Mouse (Mus musculus) monocyte, adult 2 months (primary cell): Measurements from ENCODE around the gene Amz2.
A peak's percentile ranks its signal among the peaks of the same experiment; 100 is the strongest.

Source experiments
- DNase-seq, 2 experiments: peaks; one replicate each; pipeline ENCODE4 v3.0.0; 2022; ENCODE audit warnings: low spot score in 2 of 2, low read depth in 1 of 2

Amz2 gene

DNA sequence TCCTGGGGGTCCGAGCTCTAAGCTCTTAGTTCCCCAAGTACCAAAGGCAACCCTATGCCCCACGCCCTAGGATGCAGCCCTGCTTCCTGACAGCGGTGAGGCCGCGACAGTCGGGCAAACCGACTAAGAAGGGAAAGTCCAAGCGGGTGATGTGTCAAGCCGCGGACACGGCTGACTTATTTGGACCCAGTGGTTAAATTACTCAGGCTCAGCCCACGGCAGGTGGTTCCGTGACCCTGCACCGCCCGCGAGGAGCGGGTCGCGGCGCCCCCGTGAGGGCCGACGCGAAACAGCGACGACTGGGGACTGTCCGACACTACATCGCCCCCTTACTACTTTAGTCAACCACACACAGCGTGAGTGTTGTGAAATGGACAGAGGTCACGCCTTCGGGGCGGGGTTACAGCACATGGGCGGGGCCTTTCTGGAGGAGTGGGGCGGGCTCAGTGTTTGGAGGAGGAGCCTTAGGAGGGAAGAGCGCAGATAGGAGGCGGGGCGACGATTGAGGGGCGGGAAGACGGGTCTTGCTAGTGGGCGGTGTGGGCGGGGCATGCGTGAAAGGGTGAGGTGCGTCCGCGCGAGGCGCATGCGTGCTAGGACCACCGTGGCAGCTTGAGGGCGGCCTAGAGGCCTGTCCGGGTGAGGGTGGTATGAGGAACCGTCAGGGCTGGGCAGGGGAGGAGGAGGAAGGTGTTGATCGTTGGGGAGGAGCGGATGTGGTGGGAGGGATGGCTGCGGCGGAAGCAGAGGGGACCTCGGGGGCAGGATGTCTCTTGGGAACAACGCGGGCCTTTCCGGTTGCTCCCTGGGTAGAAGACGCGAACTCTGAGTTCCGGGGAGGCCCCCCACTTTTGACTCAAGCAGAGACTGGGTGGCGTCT is at the start of gene Amz2:
TSS of gene Amz2 (plus strand) at position 555 of the 880 bp plus-strand sequence.
- DNase-seq = peak; percentile 96 to 100

DNA sequence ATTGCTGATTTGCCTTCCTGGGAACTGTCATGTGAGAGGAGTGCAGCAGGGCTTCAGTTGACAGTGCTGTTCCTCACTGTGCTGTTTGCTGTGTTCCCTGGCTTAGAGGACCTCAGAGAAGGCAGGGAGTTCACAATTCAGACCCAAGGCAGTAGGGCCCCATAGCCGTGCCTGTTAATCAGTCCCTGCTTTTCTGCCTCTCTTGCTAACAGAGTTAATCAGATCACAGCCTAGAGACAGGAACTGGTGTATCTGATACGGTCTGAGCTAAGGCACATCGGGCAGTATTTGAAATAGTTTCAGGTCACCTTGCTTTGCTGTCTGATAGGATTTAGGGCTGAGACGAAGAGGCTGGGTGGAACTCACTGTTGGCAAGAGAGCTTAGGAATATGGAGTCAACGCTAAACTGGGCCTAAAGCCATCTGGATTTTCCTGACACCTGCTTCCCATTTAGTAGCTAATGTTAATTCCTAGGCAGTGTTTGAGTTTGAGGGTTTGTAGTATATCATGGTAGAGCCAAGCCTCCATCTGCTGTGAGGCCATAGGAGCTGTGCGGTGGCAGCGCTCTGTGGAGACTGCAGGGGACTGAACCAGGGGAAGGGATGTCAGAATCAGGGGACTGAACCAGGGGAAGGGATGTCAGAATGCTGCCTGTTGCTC is 49.1 kb upstream of the Amz2 start:
- DNase-seq = no peak

DNA sequence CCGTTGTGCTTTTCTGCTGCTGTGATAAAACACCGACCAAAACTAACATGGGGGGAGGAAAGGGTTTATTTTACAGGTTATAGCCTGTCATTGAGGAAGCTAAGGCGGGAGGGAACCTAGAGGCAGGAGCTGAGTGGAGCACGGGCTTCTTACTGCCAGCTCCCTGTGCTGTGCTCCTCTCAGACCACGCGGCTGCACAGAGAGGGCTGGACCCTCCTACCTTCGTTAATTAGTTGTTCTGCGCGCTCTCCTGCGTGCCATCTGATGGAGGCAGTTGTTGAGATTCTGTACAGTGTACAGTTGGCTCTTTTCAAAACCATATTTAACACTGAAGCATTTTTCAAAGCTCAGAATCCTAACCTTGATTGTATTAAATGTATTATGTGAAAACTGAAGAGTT is 48.3 kb upstream of the Amz2 start:
- DNase-seq = no peak

DNA sequence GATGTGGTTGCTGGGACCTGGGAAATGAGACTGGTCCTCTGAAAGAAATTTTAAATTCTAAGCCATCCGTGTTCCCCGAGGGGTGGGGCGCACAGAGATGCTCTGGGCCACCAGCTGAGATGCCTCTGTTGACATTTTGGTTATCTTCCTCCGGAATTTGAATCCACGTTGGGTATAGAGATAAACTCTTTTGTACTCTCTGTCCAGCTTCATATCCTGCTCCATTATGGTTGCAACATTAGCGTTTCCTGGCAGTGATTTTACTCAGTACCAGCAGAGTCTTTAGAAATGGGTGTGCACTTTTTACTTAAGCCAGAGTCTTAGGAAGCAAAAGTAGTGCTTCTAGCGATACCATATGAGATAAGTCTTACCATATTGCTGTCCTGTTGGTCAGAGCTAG is 47.7 kb upstream of the Amz2 start:
- DNase-seq = no peak

DNA sequence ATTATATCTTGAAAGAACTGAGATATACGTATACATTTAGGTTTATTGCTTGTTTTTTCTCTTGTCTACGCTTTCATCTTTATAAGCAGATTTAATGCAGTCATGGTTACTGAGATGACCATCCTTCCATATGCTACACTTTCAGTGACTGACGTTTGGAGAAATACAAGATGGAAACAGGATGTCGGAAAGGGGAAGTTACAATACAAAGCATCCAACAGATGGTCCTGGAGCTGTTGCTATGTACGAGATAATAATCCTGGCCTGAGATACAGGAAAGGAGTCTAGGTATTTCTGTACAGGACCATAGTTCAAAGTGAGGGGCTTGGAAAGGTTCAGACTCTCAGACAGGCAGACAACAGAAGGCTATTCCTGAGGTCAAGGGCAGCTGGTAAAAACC is 45.1 kb upstream of the Amz2 start:
- no peak for DNase-seq

DNA sequence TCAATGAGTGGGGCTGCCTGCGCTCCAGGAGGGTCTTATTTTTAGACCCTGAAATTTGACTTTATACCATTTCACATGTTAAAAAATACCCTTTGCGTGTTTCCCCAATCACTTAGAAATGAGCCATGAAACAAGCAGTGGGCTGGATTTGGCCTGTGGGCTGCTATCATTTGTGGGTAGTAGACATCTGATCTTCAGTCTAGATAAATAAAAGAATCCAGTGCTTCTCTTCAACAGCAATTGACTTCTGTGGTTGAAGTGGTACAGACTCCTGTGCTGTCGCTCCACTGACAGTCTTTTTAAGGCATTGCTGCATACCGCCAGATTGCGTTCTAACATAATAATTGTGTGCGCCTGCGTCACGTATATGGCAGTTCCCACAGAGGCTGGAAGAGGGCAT is 40.5 kb upstream of the Amz2 start:
- no peak for DNase-seq

DNA sequence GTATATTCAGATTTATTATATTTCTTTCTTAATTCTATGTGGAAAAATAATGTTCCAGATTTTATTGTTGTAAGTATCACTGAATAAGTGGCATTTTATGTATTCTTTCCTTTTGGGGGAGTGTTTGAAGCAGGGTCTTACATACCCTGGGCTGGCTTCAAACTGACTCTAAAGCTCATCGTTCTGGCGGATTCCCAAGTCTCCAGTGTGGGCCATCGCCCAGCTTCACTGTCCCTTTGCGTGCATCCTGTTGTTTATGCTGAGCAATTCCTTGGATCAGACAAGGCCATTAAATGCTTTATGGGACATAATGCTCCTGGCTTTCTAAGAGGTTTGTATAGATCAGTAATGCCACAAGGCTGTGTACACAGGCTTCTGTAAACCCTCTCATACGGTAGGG is 36.7 kb upstream of the Amz2 start:
- DNase-seq = no peak

DNA sequence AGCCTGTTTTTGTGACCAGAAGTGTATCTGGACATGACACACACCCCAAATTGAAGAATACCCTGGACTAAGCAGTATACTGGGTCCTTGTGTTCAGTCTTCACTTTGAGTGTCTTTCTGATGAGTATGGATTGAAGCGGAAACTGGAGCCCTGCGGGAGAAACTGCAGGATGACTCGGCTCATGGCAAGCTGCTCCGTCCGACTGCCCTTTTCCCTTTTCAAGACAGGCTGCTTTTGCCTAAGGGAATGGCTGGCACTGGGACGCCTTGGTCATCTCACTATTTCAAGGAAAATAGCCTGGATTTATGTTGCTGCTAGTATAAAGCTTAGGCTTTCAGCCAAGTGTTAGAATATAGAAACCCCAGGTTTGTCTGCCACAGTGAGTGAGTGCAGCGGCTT is 34.5 kb upstream of the Amz2 start:
- no peak for DNase-seq

DNA sequence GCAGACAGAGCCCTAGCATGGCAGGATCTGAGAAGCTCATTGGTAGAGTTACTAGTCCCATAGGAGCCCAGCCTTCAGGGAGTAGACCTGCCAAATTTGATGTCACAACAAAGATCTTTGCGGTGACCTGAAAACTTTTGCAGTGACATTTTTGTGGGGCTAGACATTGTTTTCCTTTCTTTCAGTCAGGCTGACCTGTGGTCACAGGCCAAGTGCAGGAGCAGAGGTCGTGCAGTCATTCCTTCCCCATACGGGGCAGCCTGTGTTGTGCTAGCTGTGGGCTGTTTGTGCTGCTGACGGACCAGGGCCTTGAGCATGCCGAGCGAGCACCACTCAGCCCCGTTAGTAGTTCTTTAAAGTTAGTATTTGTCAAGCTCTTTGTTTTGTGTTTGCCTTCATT is 34.0 kb upstream of the Amz2 start:
- DNase-seq = no peak

DNA sequence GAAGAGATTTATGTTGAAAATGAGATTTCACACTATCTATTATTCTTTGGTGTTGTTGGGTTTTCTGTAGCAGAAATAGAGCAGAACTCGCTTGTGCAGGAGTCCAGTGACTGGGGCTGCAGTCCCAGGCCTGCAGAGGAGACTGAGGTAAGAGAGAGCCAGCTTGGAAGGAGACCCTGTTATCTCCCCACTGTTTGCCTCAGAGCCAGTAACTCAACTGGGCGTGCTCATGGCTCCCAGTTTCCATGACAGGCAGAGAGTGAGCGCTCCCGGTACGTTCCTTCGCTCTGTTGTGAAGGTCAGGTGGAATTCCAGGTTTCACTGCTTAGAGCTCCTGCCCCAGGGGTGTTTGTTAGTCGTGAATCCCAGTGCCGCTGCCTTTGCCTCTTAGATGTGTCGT is 33.1 kb upstream of the Amz2 start:
- no peak for DNase-seq

DNA sequence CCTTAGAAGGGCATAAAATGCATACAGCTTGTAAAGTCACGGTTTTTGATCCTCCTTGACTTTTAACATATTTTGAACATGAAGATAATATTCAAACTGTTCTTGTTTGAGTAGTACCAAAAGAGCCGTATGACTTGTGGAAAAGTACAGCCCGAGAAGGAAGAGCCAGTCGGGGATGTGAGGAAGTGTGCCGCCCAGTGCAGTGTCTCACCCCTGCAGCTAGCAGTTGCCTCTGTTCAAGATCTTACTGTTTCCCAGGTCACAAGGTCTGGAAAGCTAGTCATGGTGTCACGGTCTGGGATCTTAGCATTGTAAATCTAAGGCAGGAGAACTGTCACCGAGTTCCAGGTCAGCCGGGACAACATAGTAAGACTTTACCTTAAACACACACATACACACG is 31.0 kb upstream of the Amz2 start:
- no peak for DNase-seq

DNA sequence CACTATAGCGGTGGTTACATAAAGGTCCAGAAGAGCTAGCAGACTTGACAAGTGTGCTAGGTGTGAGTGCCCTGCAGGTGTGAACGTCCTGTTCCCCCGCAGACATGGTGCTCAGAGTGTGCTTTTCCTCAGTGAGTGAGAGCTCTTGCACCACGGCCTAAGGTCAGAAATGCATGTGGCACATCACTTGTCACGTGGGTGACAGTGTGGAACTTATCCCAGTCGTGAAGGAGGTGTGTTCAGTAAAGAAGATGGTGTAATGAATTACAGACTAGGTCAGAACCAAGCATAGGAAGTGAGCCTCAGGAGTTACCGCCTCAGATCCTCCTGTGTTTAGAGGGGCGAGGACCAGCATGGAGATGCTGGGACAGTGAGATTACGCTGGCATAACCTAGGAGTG is 30.5 kb upstream of the Amz2 start:
- no peak for DNase-seq

DNA sequence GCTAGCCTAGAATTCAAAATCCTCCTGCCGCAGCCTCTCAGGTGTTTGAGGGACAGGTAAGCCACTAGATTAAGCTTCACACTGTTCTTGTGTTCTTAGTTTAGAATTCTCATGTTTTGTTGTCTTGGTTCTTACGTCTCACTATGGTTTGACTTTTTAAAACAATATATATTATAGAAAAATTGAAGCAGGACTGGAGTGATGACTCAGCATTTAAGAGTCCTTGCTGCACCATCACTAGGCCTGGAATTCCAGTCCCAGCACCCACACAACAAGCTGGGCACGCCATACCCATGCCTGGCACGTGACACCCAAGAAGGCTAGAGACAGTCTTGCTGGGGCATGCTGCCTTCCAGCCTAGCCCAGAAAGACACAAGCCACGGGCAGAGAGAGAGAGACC is 19.3 kb upstream of the Amz2 start:
- DNase-seq = no peak

DNA sequence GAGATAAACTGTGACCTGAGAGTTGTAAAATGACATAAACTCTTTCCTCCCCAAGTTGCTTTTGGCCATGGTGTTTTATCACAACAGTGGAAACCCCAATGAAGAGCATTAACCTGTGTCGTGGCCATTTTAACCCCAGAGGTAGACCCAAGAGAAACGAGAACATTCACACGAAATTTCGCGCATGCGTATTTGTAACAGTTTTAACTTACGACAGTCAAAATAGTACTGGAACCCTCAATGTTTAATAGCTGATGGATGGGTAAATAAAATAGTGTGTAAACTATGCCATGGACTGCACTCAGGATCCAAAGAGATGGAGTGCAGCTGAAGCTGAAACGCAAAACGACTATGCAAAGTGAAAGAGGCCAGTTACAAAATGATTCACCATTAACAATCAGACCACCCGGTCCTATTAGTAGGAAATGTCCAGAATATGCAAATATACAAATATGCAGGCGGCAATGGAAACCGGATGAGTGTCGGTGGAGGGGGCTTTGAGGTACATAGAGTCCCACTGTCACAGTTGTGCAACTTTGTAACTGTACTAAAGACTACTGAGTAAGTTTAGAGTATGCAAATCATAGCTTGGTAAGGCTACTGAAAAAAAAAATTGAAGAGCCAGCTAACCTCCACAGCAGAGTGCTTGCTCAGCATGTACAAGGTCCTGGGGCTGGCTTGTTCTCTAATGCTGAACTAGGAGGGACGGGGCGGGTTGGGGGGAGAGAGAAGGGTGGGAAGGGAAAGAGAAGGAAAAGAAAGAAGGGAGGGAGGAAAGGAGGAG is 15.4 kb upstream of the Amz2 start:
- no peak for DNase-seq

DNA sequence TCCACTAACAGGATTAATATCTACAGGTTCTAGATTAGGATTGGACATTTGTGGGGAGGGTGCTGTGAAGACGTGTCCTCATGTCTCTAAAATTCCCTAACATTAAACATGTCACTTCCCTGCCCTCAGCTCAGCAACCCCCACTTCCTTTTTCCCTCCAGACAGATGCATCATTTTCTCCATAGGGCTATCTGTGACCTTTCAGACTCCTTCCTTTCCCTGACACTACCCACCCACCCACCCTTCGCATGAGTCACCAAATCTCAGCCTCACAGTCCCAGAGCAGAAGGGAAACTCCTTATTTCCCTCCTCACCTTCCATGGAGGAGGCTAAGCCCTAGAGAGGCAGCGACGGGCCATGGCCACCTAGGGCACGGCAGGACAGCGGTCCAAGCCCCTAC is 12.1 kb upstream of the Amz2 start, which contains the start of gene 9930022D16Rik:
TSS of gene 9930022D16Rik (plus strand) at position 301 of the 400 bp plus-strand sequence.
- DNase-seq = no peak

DNA sequence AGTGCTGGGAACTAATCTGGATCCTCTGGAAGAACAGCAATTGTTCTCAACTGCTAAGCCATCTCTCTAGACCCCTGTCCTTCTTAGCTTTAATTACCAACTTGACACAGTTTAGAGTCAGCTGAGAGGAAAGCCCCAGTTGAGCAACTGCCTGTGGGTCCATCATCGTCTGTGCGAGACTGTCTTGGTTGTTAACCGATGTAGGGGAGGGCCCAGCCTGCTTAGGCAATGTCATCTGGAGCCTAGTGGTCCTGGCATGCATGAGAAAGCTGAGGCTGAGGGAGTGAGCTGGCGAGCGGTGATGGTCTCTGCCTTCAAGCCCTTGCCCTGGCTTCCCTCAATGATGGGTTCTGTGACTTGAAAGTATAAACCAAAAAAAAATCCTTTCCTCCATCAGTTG is 10.9 kb upstream of the Amz2 start:
- no peak for DNase-seq

DNA sequence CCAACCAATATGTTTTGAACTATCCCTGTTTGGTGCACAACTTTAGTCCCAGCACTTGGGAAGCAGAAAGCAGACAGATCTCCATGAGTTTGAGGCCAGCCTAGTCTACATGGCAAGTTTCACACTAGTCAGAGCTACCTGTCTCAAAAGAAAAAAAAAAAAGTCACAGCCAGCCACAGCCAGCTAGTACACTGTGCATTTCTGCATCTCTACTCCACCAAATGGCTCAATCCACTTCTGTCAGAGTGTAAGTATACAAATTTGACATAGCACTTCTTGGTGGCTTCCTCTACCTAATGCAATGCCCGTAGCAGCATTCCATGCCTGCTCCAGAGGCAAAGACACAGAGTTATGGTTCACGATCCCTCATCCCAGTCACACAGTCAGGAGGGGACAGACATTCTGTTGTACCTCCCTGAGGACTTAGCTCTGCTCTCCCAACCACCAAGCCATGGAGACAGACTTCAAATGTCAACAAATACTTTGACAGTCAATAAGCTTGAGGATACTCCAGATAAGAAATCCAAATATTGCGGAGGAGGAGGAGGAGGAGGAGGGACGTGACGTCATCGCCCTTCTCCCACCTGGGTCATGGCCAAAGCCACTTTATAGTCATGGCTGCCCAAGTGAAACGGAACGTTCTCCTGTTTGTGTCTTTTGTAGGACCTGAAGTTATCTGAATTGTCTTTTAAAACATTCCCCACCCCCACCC is 8.9 kb upstream of the Amz2 start:
- no peak for DNase-seq

DNA sequence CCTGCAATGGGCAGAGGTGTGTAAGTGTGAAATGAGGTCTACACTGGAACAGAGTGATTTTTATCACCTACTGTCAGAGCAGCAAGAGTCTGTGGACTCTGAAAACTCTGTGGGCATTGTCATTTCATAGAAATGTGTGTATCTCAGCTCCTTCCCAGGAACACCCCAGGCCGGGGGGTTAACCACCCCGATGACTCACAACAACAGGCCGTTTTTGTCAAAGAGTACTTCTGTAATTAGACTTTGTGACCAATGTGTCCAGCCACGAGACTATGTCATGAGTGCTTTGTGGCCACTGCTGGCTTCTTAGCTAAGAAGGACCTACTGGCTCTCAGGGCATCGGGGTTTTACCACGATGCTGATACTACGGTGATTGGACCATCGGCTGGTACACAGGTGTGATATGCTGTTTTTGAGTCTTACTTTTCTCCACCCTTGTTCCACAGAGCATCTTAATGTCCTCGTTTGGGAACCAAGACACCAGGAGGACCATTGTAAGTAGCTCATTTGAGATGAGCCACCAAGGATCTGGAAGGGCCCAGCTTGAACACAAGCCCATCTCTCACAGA is 8.2 kb upstream of the Amz2 start:
- no peak for DNase-seq

DNA sequence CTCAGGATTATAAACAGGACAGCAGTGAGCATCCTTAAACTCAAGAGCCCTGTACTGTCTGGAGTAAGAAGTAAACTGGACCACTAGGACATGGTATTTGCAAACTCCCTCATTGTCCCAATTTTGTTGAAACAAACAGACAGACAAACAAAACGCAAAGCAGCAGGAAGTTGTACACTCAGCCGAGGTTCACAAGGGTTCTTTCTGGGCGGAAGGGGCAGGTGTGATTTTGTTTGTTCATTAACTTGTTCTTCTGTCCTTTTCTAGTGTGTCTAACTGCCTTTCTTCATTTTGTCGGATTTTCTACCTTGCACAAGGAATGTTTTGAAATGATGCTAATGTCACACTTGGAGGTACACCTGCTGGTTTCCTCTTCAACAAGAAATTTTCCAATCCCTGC is 6.3 kb upstream of the Amz2 start:
- DNase-seq = no peak

DNA sequence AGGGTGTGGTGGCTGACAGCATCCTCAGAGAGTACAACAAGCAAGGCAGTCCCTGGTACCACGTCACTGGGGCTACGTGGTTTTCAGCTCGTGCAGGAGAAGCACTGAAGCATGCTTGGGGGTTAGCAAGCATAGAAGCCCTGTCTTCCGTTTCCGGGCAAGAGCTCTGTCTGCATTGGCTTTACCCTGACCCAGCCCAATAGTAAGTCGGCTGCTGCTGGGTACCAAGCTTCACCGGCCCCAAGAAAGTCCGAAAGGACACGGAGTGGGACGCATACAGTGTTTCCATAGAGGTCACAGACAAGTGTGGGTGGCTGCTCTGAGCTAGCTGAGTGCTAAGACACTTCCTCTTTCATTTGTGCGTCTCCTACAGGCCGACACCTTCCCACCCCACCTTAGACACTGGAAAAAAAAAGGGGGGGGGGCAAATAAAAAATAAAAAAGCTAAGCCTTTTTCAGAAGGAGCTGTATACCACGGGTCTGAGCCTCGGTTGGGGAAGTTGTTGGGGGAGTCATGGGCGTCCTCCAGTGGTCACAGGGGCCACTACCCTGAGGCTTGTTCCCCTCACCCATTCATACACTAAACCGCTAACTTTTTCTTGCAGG is 5.7 kb upstream of the Amz2 start:
- peak in 1 of 2 experiments; percentile 59 for DNase-seq

DNA sequence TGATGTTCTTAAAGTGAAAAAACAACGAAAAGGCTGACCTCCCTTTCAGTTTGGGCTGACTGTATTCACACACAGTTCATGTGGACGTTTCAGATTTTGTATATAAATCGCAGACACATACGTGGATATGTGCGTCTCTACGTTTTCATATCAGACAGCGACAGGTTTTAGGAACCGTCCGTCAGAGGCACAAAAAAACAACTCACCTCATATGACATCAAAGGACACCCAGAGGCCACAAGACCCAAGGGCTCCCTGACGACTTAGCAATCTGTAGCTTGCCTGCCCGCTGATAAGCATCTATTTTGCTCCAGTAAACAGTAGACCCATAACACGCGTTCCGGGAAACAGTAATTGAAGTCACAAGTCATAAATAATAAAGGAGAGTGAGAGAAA is 5.2 kb upstream of the Amz2 start:
- no peak for DNase-seq
